Mouse (Mus musculus): ENCODE measurements around the gene Ttc37.

Gene Ttc37

GRCm38 (mm10) chr13:76157099-76157498, 58.6 kb downstream of the Ttc37 start:
- no peak for ATAC-seq (ENCODE audit: insufficient number of reproducible peaks, low FRiP score, low TSS enrichment)

DNA sequence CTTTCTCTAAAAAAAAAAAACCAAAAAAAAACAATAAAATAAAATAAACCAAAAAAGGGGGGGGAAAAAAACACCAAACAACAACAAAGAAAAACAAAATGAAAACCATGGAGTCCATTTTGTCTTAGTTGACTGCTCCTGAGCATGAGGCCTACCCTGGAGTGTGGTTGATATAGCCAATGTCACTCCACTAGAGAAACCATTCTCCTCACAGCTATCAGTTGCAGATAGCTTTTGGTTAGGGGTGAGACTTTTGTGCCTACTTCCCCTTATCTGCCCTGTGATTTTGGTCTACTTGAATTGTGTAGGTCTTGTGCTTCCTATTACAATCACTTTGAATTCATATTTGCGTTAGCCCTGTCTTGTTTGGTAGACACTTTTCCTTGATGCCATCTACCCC, 59.0 kb downstream of the Ttc37 start:
- ATAC-seq (ENCODE audit: insufficient number of reproducible peaks, low FRiP score, low TSS enrichment), result no peak

DNA sequence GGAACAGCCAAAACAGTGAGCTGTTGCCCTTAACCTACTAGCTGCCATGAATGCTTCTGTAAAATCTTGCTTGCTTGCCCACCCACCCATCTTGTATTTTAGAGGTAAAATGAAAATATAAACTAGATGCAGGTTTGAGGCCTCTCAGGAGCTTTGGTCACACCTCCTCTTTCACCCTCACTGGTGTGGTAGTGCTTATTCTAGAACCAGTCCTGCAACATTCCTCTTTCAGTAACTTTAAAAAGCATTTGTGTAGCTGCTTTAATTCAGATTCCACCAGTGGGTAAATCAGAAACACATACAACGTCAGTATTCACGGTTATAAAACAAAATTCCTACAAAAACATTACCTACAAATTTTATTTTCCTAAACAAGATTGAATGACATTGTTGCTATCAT, 62.1 kb downstream of the Ttc37 start:
- ATAC-seq (ENCODE audit: insufficient number of reproducible peaks, low FRiP score, low TSS enrichment), result no peak

DNA sequence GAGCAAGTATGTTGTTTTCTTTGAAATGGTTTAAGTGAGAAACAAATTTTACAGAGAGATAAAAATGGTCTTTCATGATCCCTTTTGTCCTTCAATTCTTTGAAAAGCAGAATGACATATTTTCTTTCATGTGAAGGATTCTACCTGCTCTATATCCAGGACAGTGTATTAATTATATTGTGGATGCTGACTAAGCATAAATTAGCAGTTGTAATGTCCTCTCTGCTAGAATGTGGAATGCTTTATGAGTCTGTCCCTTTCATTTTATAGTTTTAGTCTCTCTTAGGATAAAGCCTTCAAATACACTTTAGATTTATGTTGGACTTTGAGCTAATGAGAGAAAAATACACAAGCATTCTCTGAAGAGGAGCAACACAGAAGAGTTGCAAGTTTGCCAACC, 75.8 kb downstream of the Ttc37 start:
- no peak for ATAC-seq (ENCODE audit: insufficient number of reproducible peaks, low FRiP score, low TSS enrichment)

GRCm38 (mm10) chr13:76178700-76179099, 80.2 kb downstream of the Ttc37 start:
- peak; percentile 87 for ATAC-seq (ENCODE audit: insufficient number of reproducible peaks, low FRiP score, low TSS enrichment)

- peak; percentile 46 for ATAC-seq (ENCODE audit: insufficient number of reproducible peaks, low FRiP score, low TSS enrichment)
These were observed 89.1 kb downstream of the Ttc37 start for GRCm38 (mm10) chr13:76187651-76188050.

DNA sequence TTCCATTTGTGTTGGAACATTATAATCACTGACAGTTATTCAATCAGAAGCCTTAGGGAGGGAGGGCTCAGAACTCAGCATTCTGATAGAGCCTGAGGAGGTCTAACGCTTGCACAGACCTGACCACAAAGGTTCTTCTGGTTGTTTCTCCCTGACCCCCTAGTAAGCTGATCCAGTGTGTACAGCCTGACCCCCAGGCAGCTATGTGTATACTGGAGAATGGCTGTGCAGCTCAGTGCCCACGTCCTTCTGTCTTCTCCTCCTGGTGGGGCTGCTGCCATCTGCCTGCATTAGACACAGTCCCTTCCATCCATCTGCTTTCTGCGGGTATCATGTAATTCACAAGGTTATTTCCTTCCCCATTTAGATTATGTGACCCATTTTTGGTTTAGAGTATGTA, 90.7 kb downstream of the Ttc37 start:
- peak; percentile 94 for ATAC-seq (ENCODE audit: insufficient number of reproducible peaks, low FRiP score, low TSS enrichment)

DNA sequence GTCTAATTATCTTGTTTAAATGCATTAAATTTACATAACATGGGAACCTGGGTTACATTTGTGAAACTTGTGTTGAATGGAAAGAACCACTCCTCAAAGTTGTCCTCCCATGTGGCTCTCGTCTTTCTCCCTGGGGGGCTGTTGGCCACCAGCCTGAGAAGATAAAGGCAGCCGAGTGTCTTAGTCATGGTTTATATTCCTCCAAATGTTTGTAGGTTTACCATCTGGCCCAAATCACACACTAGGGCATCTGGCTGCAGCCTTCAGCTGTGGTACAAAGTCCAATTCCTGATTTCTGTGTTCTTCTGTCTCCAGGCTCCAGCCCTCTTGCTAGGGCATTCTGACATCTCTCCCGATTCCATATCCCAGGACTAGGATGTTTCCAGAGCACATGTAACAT, 91.7 kb downstream of the Ttc37 start:
- ATAC-seq (ENCODE audit: insufficient number of reproducible peaks, low FRiP score, low TSS enrichment), result no peak

DNA sequence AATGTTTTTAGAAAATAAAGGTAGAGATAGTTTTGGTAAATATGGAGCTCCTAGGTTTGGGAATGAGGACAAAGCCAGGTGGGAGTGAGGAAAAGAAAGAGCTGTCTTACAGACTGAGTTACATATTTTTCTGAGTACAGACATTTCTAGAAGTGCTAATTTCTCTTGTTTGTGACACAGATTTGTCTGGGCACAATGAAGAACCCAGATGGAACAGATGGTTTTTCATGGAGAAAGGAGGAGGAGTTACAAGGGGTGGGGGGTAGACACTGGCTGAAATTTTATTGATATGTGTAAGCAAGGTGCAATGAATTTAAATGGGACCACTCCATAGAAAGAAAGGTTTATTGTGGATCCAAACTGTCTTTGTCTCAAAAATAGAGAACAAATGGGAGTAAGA, 96.4 kb downstream of the Ttc37 start:
- 0 out of 2 replicates have a peak, but pooled peaks have one; percentile 39 for ATAC-seq (ENCODE audit: insufficient number of reproducible peaks, low FRiP score, low TSS enrichment)

GRCm38 (mm10) chr13:76195431-76196138, 97.1 kb downstream of the Ttc37 start:
- ATAC-seq (ENCODE audit: insufficient number of reproducible peaks, low FRiP score, low TSS enrichment), result no peak

GRCm38 (mm10) chr13:76197297-76197848, 98.8 kb downstream of the Ttc37 start:
- ATAC-seq (ENCODE audit: insufficient number of reproducible peaks, low FRiP score, low TSS enrichment), result no peak

- ATAC-seq (ENCODE audit: insufficient number of reproducible peaks, low FRiP score, low TSS enrichment), result no peak
These were observed 101.4 kb downstream of the Ttc37 start for GRCm38 (mm10) chr13:76199943-76200342.

- no peak for ATAC-seq (ENCODE audit: insufficient number of reproducible peaks, low FRiP score, low TSS enrichment)
These were observed 116.4 kb downstream of the Ttc37 start for GRCm38 (mm10) chr13:76214928-76215327.

DNA sequence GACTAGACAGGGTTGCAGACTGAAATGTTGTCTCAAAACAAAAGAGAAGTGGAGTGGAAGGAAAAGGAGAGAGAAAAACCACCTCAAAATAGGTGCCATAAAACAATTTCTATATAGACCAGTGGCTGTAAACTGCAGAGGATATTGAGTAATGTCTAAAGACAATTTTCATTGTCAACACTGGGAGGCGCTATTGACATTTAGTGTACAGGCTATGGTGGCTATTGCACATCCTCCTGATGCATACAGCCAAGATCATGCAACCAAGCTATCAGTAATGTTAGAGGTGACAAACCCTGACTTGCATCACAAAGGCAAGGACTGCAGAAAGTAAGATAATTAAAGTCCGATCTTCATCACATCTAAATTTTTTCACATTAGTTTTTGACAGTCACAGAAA, 116.9 kb downstream of the Ttc37 start:
- ATAC-seq (ENCODE audit: insufficient number of reproducible peaks, low FRiP score, low TSS enrichment), result peak; percentile 96

Measured in cerebellum, adult (tissue).